Mouse (Mus musculus): ENCODE measurements at regions not wholly inside any gene's neighbourhood (a gene's known extent, or its start where the extent isn't known, plus 50 kb on each side); places are given as distances from the start of the nearest gene placed in this dataset.
"Not testable (repeated sequence)": the region's sequence is repeated elsewhere in the genome, so short reads cannot be mapped to it uniquely, and the experiment has no call there.

- Histone ChIP-seq H3K27me3 (ENCODE audit: insufficient read depth, low read length) (no peaks in the 10 kb centered on the region), H3K9ac (ENCODE audit: low read depth, low read length) (no peak overlapping the region), H3K9me3 (replicated peaks; ENCODE audit: low read length) (no peaks in the 10 kb centered on the region), H3K4me2 (ENCODE audit: low read length) (no peak overlapping the region), H3K4me3 (replicated peaks; ENCODE audit: low read depth, low read length) (no peak overlapping the region), H3K4me1 (replicated peaks; ENCODE audit: insufficient read depth, low read length) (no peaks in the 10 kb centered on the region), H3K27ac (no peak overlapping the region), H3K36me3 (ENCODE audit: insufficient read depth, low read length) (no peaks in the 10 kb centered on the region)
- WGBS, result 65% methylated on average over 4 of the region's 4 CpGs
- DNase-seq (ENCODE audit: low spot score) (no peak), ATAC-seq (replicated peaks; ENCODE audit: low FRiP score, low read depth) (no peak)
- TF ChIP-seq CTCF (IDR thresholded peaks at IDR 0.05; ENCODE audit: low read depth), result no peak
These were observed 536.5 kb downstream of the Bckdhb start for GRCm38 (mm10) chr9:84461441-84461840.

GRCm38 (mm10) chr9:84466741-84467140 is 541.8 kb downstream of the Bckdhb start:
- Histone ChIP-seq H3K4me2 (ENCODE audit: low read length) (no peak overlapping the region), H3K27ac (no peak overlapping the region), H3K4me3 (replicated peaks; ENCODE audit: low read depth, low read length) (no peak overlapping the region), H3K4me1 (replicated peaks; ENCODE audit: insufficient read depth, low read length) (no peaks in the 10 kb centered on the region), H3K36me3 (ENCODE audit: insufficient read depth, low read length) (no peaks in the 10 kb centered on the region), H3K27me3 (ENCODE audit: insufficient read depth, low read length) (no peaks in the 10 kb centered on the region), H3K9me3 (replicated peaks; ENCODE audit: low read length) (no peaks in the 10 kb centered on the region), H3K9ac (ENCODE audit: low read depth, low read length) (no peak overlapping the region)
- TF ChIP-seq CTCF (IDR thresholded peaks at IDR 0.05; ENCODE audit: low read depth), result peak; percentile 79
- WGBS, result 16% methylated on average over 3 of the region's 3 CpGs
- no peak; the same call in 1 of the 2 replicates for ATAC-seq (replicated peaks; ENCODE audit: low FRiP score, low read depth)
- DNase-seq (ENCODE audit: low spot score), result peak; percentile 77

- no peak for ATAC-seq (replicated peaks; ENCODE audit: low FRiP score, low read depth)
- no peak overlapping the region for H3K9ac ChIP-seq (ENCODE audit: low read depth, low read length)
- WGBS, result 79% methylated on average over 4 of the region's 4 CpGs
- H3K4me1 ChIP-seq (replicated peaks; ENCODE audit: insufficient read depth, low read length), result no peaks in the 10 kb centered on the region
- H3K27ac ChIP-seq, result no peak overlapping the region
- TF ChIP-seq CTCF (IDR thresholded peaks at IDR 0.05; ENCODE audit: low read depth), result no peak
- no peaks in the 10 kb centered on the region for H3K27me3 ChIP-seq (ENCODE audit: insufficient read depth, low read length)
- no peaks in the 10 kb centered on the region for H3K9me3 ChIP-seq (replicated peaks; ENCODE audit: low read length)
- no peak overlapping the region for H3K4me3 ChIP-seq (replicated peaks; ENCODE audit: low read depth, low read length)
- no peaks in the 10 kb centered on the region for H3K36me3 ChIP-seq (ENCODE audit: insufficient read depth, low read length)
- no peak for DNase-seq (ENCODE audit: low spot score)
- H3K4me2 ChIP-seq (ENCODE audit: low read length), result no peak overlapping the region
These were observed 547.8 kb downstream of the Bckdhb start for GRCm38 (mm10) chr9:84472696-84473095.

GRCm38 (mm10) chr9:84475906-84476305 is 551.0 kb downstream of the Bckdhb start:
- H3K36me3 ChIP-seq (ENCODE audit: insufficient read depth, low read length), result no peaks in the 10 kb centered on the region
- H3K4me2 ChIP-seq (ENCODE audit: low read length), result no peak overlapping the region
- H3K9me3 ChIP-seq (replicated peaks; ENCODE audit: low read length), result no peaks in the 10 kb centered on the region
- H3K4me3 ChIP-seq (replicated peaks; ENCODE audit: low read depth, low read length), result no peak overlapping the region
- no peaks in the 10 kb centered on the region for H3K27me3 ChIP-seq (ENCODE audit: insufficient read depth, low read length)
- ATAC-seq (replicated peaks; ENCODE audit: low FRiP score, low read depth), result no peak
- DNase-seq (ENCODE audit: low spot score), result peak; percentile 64
- no peak overlapping the region for H3K9ac ChIP-seq (ENCODE audit: low read depth, low read length)
- no peak overlapping the region for H3K27ac ChIP-seq
- no peaks in the 10 kb centered on the region for H3K4me1 ChIP-seq (replicated peaks; ENCODE audit: insufficient read depth, low read length)
- no peak for TF ChIP-seq CTCF (IDR thresholded peaks at IDR 0.05; ENCODE audit: low read depth)
- 9% methylated on average over 1 of the region's 1 CpGs for WGBS

GRCm38 (mm10) chr9:84499507-84499906 is 574.6 kb downstream of the Bckdhb start:
- WGBS, result 80% methylated on average over 2 of the region's 2 CpGs
- H3K27ac ChIP-seq, result no peak overlapping the region
- H3K36me3 ChIP-seq (ENCODE audit: insufficient read depth, low read length), result no peaks in the 10 kb centered on the region
- no peaks in the 10 kb centered on the region for H3K9me3 ChIP-seq (replicated peaks; ENCODE audit: low read length)
- TF ChIP-seq CTCF (IDR thresholded peaks at IDR 0.05; ENCODE audit: low read depth), result no peak
- no peak overlapping the region for H3K9ac ChIP-seq (ENCODE audit: low read depth, low read length)
- H3K4me3 ChIP-seq (replicated peaks; ENCODE audit: low read depth, low read length), result no peak overlapping the region
- no peak overlapping the region for H3K4me2 ChIP-seq (ENCODE audit: low read length)
- H3K4me1 ChIP-seq (replicated peaks; ENCODE audit: insufficient read depth, low read length), result no peaks in the 10 kb centered on the region
- no peaks in the 10 kb centered on the region for H3K27me3 ChIP-seq (ENCODE audit: insufficient read depth, low read length)
- DNase-seq (ENCODE audit: low spot score), result no peak
- ATAC-seq (replicated peaks; ENCODE audit: low FRiP score, low read depth), result no peak

GRCm38 (mm10) chr9:84502981-84503380 is 578.0 kb downstream of the Bckdhb start:
- not testable (repeated sequence) for ATAC-seq (replicated peaks; ENCODE audit: low FRiP score, low read depth); H3K4me3 ChIP-seq (replicated peaks; ENCODE audit: low read depth, low read length); DNase-seq (ENCODE audit: low spot score)

GRCm38 (mm10) chr9:84517064-84517463 is 592.1 kb downstream of the Bckdhb start:
- no peaks in the 10 kb centered on the region for H3K9me3 ChIP-seq (replicated peaks; ENCODE audit: low read length)
- H3K27ac ChIP-seq, result no peak overlapping the region
- 71% methylated on average over 3 of the region's 3 CpGs for WGBS
- no peaks in the 10 kb centered on the region for H3K27me3 ChIP-seq (ENCODE audit: insufficient read depth, low read length)
- no peaks in the 10 kb centered on the region for H3K36me3 ChIP-seq (ENCODE audit: insufficient read depth, low read length)
- peak; percentile 4 for DNase-seq (ENCODE audit: low spot score)
- ATAC-seq (replicated peaks; ENCODE audit: low FRiP score, low read depth), result no peak
- no peak overlapping the region for H3K9ac ChIP-seq (ENCODE audit: low read depth, low read length)
- no peak overlapping the region for H3K4me3 ChIP-seq (replicated peaks; ENCODE audit: low read depth, low read length)
- no peak overlapping the region for H3K4me2 ChIP-seq (ENCODE audit: low read length)
- TF ChIP-seq CTCF (IDR thresholded peaks at IDR 0.05; ENCODE audit: low read depth), result no peak
- no peaks in the 10 kb centered on the region for H3K4me1 ChIP-seq (replicated peaks; ENCODE audit: insufficient read depth, low read length)

More at GRCm38 (mm10) chr9:84502981-84503380, 578.0 kb downstream of the Bckdhb start:
- not testable (repeated sequence) for H3K27ac ChIP-seq; H3K9ac ChIP-seq (ENCODE audit: low read depth, low read length); H3K9me3 ChIP-seq (replicated peaks; ENCODE audit: low read length); H3K4me1 ChIP-seq (replicated peaks; ENCODE audit: insufficient read depth, low read length); H3K4me2 ChIP-seq (ENCODE audit: low read length); H3K36me3 ChIP-seq (ENCODE audit: insufficient read depth, low read length); H3K27me3 ChIP-seq (ENCODE audit: insufficient read depth, low read length)
